Mouse (Mus musculus): ENCODE results near the gene Gm12666. TPM values are rescaled to one million over a fixed set of nuclear protein-coding genes. Genes with fewer than 3 reads are reported as not detected.
"Not testable (repeated sequence)": the region's sequence is repeated elsewhere in the genome, so short reads cannot be mapped to it uniquely, and the experiment has no call there.

The Gm12666 gene
- total RNA-seq (2021): 1 to 10 TPM; 1.8 to 2.0 TPM

DNA sequence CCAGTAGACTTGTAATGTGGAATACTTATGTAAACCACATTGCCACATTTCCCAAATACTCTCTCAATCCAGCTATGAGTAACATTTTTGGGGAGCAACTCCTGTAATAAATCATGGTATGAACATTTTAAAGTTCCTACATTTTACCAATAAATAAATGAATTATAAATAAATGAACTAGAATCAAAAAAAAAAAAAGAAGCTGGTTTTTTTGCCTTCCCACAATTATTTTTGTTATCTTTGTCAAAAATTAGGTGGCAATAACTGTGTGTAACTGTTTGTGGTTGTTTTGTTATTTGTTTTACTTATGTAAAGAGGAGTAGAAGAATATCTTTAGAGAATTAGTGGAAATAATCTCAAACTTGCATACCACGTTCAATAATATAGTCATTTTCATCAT, at the start of gene Gm12666:
TSS of gene Gm12666 (minus strand) at position 101 of the 400 bp plus-strand sequence.
- not testable (repeated sequence) for DNase-seq (ENCODE audit: extremely low spot score in 1 of 2, low spot score in 1 of 2)

DNA sequence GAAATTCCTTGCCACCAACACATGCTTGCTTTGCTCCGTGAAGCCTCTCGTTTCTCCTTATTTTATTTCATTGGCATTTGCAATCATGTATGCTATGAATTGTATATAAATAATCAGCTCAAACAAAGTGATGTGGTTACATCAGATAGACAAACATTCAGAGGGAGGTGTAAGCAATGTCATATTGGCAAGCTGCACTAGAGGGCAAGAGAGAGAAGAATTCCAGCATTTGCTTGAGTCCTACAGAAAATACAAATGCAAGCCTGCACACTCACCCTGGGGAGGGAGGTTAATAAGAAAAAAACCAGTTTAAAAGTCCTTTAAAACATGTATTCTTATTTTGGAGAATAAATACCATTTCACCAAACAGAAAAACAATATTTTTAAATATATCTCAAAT, 34.8 kb upstream of the Gm12666 start:
- no peak for DNase-seq (ENCODE audit: extremely low spot score in 1 of 2, low spot score in 1 of 2)

- DNase-seq (ENCODE audit: extremely low spot score in 1 of 2, low spot score in 1 of 2): no peak
Measured at GRCm38 (mm10) chr4:92216286-92216685, 24.7 kb upstream of the Gm12666 start.

DNA sequence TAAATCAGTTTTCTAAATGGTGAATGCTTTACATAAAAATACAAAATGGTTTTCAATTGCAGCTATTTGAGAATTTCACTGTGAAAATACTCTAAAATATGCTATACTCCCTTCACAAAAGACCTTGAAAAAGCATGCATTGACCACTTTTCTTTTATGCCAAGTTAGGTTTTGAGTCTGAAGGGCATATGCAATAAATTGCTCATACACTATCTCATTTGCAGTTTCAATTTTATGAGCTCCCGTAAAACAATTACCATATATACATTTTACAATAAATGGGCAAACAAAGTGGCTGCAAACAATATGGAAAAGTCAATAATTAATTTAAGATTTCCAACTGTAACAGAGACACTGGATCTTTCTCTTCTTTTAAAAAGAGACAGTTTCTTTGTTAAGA, 38.9 kb downstream of the Gm12666 start:
- DNase-seq (ENCODE audit: extremely low spot score in 1 of 2, low spot score in 1 of 2): no peak

DNA sequence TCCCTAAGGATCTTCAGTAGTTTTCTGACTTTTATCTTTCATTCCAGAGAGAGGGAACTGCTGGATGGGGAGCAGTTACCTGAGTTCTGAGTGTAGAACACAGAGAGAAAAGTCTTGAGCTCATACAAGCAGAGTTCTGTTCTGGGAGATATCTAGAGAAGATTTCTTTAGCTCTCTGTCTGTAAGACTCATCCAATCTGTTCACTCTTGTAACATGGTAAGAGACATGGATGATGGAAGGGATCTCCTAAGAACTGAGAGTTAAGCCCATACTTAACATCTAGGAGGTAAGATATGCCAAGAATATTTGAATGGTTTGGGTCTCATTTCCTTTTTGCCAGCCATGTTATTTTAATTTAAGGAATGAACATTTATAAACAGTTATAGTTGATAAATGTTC, 44.4 kb downstream of the Gm12666 start, which contains the start of gene Izumo3:
TSS of gene Izumo3 (minus strand) at position 101 of the 400 bp plus-strand sequence.
- no peak for DNase-seq (ENCODE audit: extremely low spot score in 1 of 2, low spot score in 1 of 2)

Other genes starting within 250 kb of the Gm12666 start
- gene Izumo3, start 44.5 kb downstream of the Gm12666 start, total RNA-seq (2021): not detected

All from layer of hippocampus, postnatal 25 days (tissue).